In genomic region chr6:4856919-4857318, GRCm38 (mm10) we compare ENCODE assay signal across 32 mouse cellular contexts. TPM values are rescaled to one million over a fixed set of nuclear protein-coding genes. Genes with fewer than 3 reads are reported as not detected.
DNase-seq lines count a peak whose midpoint lies in the region; ATAC-seq and TF ChIP-seq lines count a peak whose summit lies in the region.
"Had no signal": no experiment of that assay in that cellular context is flagged by ENCODE, and none has a peak within 500 bp of the region (broad histone marks: within the 10 kb centered on the region; RNA-seq: fewer than 3 reads in every experiment).

No protein-coding gene starts in this region.

- H3K9ac ChIP-seq in liver, embryonic 11.5 days (ENCODE audit: low read depth, low read length): no peak overlapping the region
- H3K9ac ChIP-seq in liver, adult 2 months (ENCODE audit: low read depth, low read length): no peak overlapping the region
- H3K9ac ChIP-seq in liver, embryonic 13.5 days: no peak overlapping the region
- no peak overlapping the region for H3K9ac ChIP-seq in liver, postnatal 0 days (replicated peaks)
- H3K9ac ChIP-seq: embryonic facial prominence, embryonic 13.5 days; forebrain, embryonic 12.5 days; forebrain, embryonic 15.5 days; heart, embryonic 13.5 days; hindbrain, embryonic 12.5 days; hindbrain, embryonic 15.5 days had no signal

- no peaks in the 10 kb centered on the region for H3K9me3 ChIP-seq in liver, embryonic 11.5 days (ENCODE audit: control insufficient read depth, low read length)
- H3K9me3 ChIP-seq in liver, embryonic 13.5 days (replicated peaks): no peaks in the 10 kb centered on the region
- no peaks in the 10 kb centered on the region; the same call in 1 of the 2 replicates for H3K9me3 ChIP-seq in liver, postnatal 0 days (ENCODE audit: low read length)
- H3K9me3 ChIP-seq: embryonic facial prominence, embryonic 13.5 days; forebrain, embryonic 12.5 days; forebrain, embryonic 15.5 days; G1E; heart, embryonic 10.5 days; heart, embryonic 13.5 days; hindbrain, embryonic 12.5 days; hindbrain, embryonic 15.5 days had no signal

- H3K4me1 ChIP-seq in liver, embryonic 11.5 days (replicated peaks; ENCODE audit: control insufficient read depth, insufficient read depth, low read length): no peaks in the 10 kb centered on the region
- no peaks in the 10 kb centered on the region for H3K4me1 ChIP-seq in liver, adult 2 months (ENCODE audit: control insufficient read depth, insufficient read depth, low read length)
- H3K4me1 ChIP-seq in liver, embryonic 13.5 days (replicated peaks): no peaks in the 10 kb centered on the region
- no peaks in the 10 kb centered on the region for H3K4me1 ChIP-seq in liver, postnatal 0 days (ENCODE audit: insufficient read depth)
- no peaks in the 10 kb centered on the region for H3K4me1 ChIP-seq in thymus, adult 2 months (replicated peaks; ENCODE audit: control insufficient read depth, insufficient read depth, low read length)
- H3K4me1 ChIP-seq: embryonic facial prominence, embryonic 10.5 days; embryonic facial prominence, embryonic 13.5 days; forebrain, embryonic 12.5 days; forebrain, embryonic 15.5 days; heart, embryonic 13.5 days; hindbrain, embryonic 12.5 days; hindbrain, embryonic 15.5 days had no signal

- H3K4me3 ChIP-seq in liver, embryonic 11.5 days (ENCODE audit: low read depth, low read length): no peak overlapping the region
- H3K4me3 ChIP-seq in liver, adult 2 months (ENCODE audit: insufficient read depth, low read depth, low read length): no peak overlapping the region
- H3K4me3 ChIP-seq in liver, embryonic 13.5 days (replicated peaks): no peak overlapping the region
- no peak overlapping the region for H3K4me3 ChIP-seq in liver, postnatal 0 days (ENCODE audit: low read depth, low read length)
- H3K4me3 ChIP-seq in thymus, adult 2 months (ENCODE audit: control insufficient read depth, insufficient read depth, low read length): no peak overlapping the region
- H3K4me3 ChIP-seq: embryonic facial prominence, embryonic 10.5 days; embryonic facial prominence, embryonic 13.5 days; erythroblast, embryonic 14.5 days; forebrain, embryonic 12.5 days; forebrain, embryonic 15.5 days; heart, adult 2 months; heart, embryonic 10.5 days; heart, embryonic 13.5 days; hindbrain, embryonic 12.5 days; hindbrain, embryonic 15.5 days had no signal

- no peaks in the 10 kb centered on the region for H3K36me3 ChIP-seq in liver, embryonic 11.5 days (ENCODE audit: control insufficient read depth, insufficient read depth, low read length)
- H3K36me3 ChIP-seq in liver, adult 2 months (ENCODE audit: control insufficient read depth, insufficient read depth, low read length): no peaks in the 10 kb centered on the region
- no peaks in the 10 kb centered on the region for H3K36me3 ChIP-seq in liver, embryonic 13.5 days
- no peaks in the 10 kb centered on the region for H3K36me3 ChIP-seq in liver, postnatal 0 days (replicated peaks; ENCODE audit: insufficient read depth, low read length)
- no peaks in the 10 kb centered on the region for H3K36me3 ChIP-seq in thymus, adult 2 months (ENCODE audit: control insufficient read depth, insufficient read depth, low read length)
- H3K36me3 ChIP-seq: embryonic facial prominence, embryonic 10.5 days; embryonic facial prominence, embryonic 13.5 days; forebrain, embryonic 12.5 days; forebrain, embryonic 15.5 days; G1E; heart, embryonic 10.5 days; heart, embryonic 13.5 days; hindbrain, embryonic 12.5 days; hindbrain, embryonic 15.5 days had no signal

- 87% methylated on average over 11 of the region's 11 CpGs for WGBS in liver, embryonic 11.5 days
- WGBS in liver, adult 2 months: 53% methylated on average over 11 of the region's 11 CpGs
- 77% methylated on average over 11 of the region's 11 CpGs for WGBS in liver, embryonic 13.5 days (ENCODE audit: insufficient replicate concordance)
- WGBS in liver, postnatal 0 days (ENCODE audit: insufficient replicate concordance): 79% methylated on average over 11 of the region's 11 CpGs
- whole genome bisulfite sequencing in thymus, adult 2 months: 95% methylated on average over 11 of the region's 11 CpGs

- ATAC-seq in liver, embryonic 11.5 days (replicated peaks; ENCODE audit: low FRiP score): no peak
- ATAC-seq in liver, embryonic 13.5 days (ENCODE audit: low read depth): peak; percentile 45
- peak; percentile 92 for ATAC-seq in liver, postnatal 0 days
- ATAC-seq: forebrain, embryonic 15.5 days; Patski had no signal

- H3K27me3 ChIP-seq in liver, embryonic 11.5 days (replicated peaks; ENCODE audit: control insufficient read depth, insufficient read depth, low read length): no peaks in the 10 kb centered on the region
- H3K27me3 ChIP-seq in liver, adult 2 months (ENCODE audit: control insufficient read depth, insufficient read depth, low read length): no peaks in the 10 kb centered on the region
- no peaks in the 10 kb centered on the region for H3K27me3 ChIP-seq in liver, embryonic 13.5 days
- no peaks in the 10 kb centered on the region for H3K27me3 ChIP-seq in liver, postnatal 0 days (ENCODE audit: insufficient read depth, low read length)
- no peaks in the 10 kb centered on the region for H3K27me3 ChIP-seq in thymus, adult 2 months (ENCODE audit: control insufficient read depth, insufficient read depth, low read length)
- H3K27me3 ChIP-seq: CH12.LX; embryonic facial prominence, embryonic 13.5 days; forebrain, embryonic 12.5 days; forebrain, embryonic 15.5 days; heart, embryonic 13.5 days; hindbrain, embryonic 12.5 days; hindbrain, embryonic 15.5 days; Patski had no signal

- H3K4me2 ChIP-seq in liver, embryonic 11.5 days: no peak overlapping the region
- no peak overlapping the region for H3K4me2 ChIP-seq in liver, embryonic 13.5 days
- no peak overlapping the region for H3K4me2 ChIP-seq in liver, postnatal 0 days (ENCODE audit: low read depth, low read length)
- H3K4me2 ChIP-seq: embryonic facial prominence, embryonic 13.5 days; forebrain, embryonic 12.5 days; forebrain, embryonic 15.5 days; heart, embryonic 13.5 days; hindbrain, embryonic 12.5 days; hindbrain, embryonic 15.5 days had no signal

- DNase-seq in liver: peak; percentile 9
- no peak for DNase-seq in liver, embryonic 11.5 days (ENCODE audit: low spot score)
- DNase-seq in liver, adult 2 months (ENCODE audit: extremely low read depth, low read depth, low spot score): peak; percentile 84
- no peak for DNase-seq in liver, embryonic 13.5 days
- DNase-seq in liver, postnatal 0 days: no peak
- DNase-seq in thymus, adult 2 months: no peak
- DNase-seq in layer of hippocampus, postnatal 25 days (ENCODE audit: extremely low spot score in 1 of 2, low spot score in 1 of 2): no peak
- DNase-seq: adrenal gland, adult 2 months; adrenal gland, postnatal 14 days; B cell, adult 2 months; cerebellum, adult 11-12 months; cerebellum, adult 8-10 months; cerebellum, postnatal 10 days; cerebellum, postnatal 36 days; embryo, embryonic 11 days; gastrocnemius, postnatal 10 days; gastrocnemius, postnatal 36 days; heart, adult 2 months; heart, postnatal 14 days; heart, postnatal 4 days had no signal

- TF ChIP-seq EP300 in liver, postnatal 0 days (IDR thresholded peaks at IDR 0.05; ENCODE audit: low read depth): no peak

- TF ChIP-seq POLR2A in liver, adult 2 months (IDR thresholded peaks at IDR 0.05; ENCODE audit: extremely low read depth, insufficient read depth, low read length): no peak
- no peak for TF ChIP-seq POLR2A in thymus, adult 2 months (IDR thresholded peaks at IDR 0.05; ENCODE audit: control insufficient read depth, extremely low read depth, insufficient read depth, low read length, poor library complexity)

- TF ChIP-seq CTCF in liver, adult 2 months (IDR thresholded peaks at IDR 0.05; ENCODE audit: low read depth, low read length): no peak
- no peak for TF ChIP-seq CTCF in liver, postnatal 0 days (IDR thresholded peaks at IDR 0.05; ENCODE audit: low read depth)
- TF ChIP-seq CTCF in thymus, adult 2 months (IDR thresholded peaks at IDR 0.05; ENCODE audit: borderline replicate concordance, control insufficient read depth, extremely low read depth, insufficient read depth, low read length, poor library complexity): no peak

- no peak overlapping the region for H3K27ac ChIP-seq in liver, embryonic 11.5 days (ENCODE audit: low read depth, low read length)
- no peak overlapping the region for H3K27ac ChIP-seq in liver, adult 2 months (replicated peaks; ENCODE audit: insufficient read depth, low read depth, low read length)
- H3K27ac ChIP-seq in liver, embryonic 13.5 days: no peak overlapping the region
- no peak overlapping the region for H3K27ac ChIP-seq in liver, postnatal 0 days (ENCODE audit: low read depth)
- H3K27ac ChIP-seq in thymus, adult 2 months (ENCODE audit: control insufficient read depth, insufficient read depth, low read length): no peak overlapping the region
- H3K27ac ChIP-seq: embryonic facial prominence, embryonic 10.5 days; embryonic facial prominence, embryonic 13.5 days; forebrain, embryonic 12.5 days; forebrain, embryonic 15.5 days; heart, adult 2 months; heart, embryonic 10.5 days; heart, embryonic 13.5 days; hindbrain, embryonic 12.5 days; hindbrain, embryonic 15.5 days had no signal

- H3K79me2 ChIP-seq in liver, adult 2 months (ENCODE audit: control insufficient read depth, insufficient read depth, low read length): no peaks in the 10 kb centered on the region

RNA-seq across cellular contexts. Expression of gene Ppp1r9a, which starts 45.8 kb away (rescaled TPM):
- 15.0 and 17.6 TPM in 2 replicates for polyA plus RNA-seq in liver, embryonic 11.5 days (2014; fragmentation: Nextera tagmentation; extraction: Ambion mirVana)
- 3.0 and 3.2 TPM in 2 replicates for total RNA-seq in liver, adult 2 months (2014; rRNA removed)
- polyA plus RNA-seq in liver, adult 2 months (2012; rRNA removed): 0.22 and 0.75 TPM in 2 replicates
- polyA plus RNA-seq in liver, embryonic 13.5 days (2015; fragmentation: Nextera tagmentation; extraction: Ambion mirVana): 3.6 and 3.8 TPM in 2 replicates
- 2.4 and 2.5 TPM in 2 replicates for polyA plus RNA-seq in liver, postnatal 0 days (2015; fragmentation: Nextera tagmentation; extraction: Ambion mirVana)
- 0.55 and 0.92 TPM in 2 replicates for polyA plus RNA-seq in thymus, adult 2 months (2012; rRNA removed)
- 100 to 1,000 TPM; 146 to 154 TPM for total RNA-seq in layer of hippocampus, postnatal 25 days (2021)

Comparison
In these comparisons a context has a peak if more than half of its experiments do, and no peak if none do; other contexts are left out.
1. DNase-seq: peak in liver (single experiment) and liver, adult 2 months (single experiment); none in liver, embryonic 11.5 days (single experiment), liver, embryonic 13.5 days (single experiment), liver, postnatal 0 days (single experiment), thymus, adult 2 months (single experiment) and layer of hippocampus, postnatal 25 days (0 of 2).